Comparison of ENCODE assay signal across 1 mouse cellular context in the genomic region with DNA sequence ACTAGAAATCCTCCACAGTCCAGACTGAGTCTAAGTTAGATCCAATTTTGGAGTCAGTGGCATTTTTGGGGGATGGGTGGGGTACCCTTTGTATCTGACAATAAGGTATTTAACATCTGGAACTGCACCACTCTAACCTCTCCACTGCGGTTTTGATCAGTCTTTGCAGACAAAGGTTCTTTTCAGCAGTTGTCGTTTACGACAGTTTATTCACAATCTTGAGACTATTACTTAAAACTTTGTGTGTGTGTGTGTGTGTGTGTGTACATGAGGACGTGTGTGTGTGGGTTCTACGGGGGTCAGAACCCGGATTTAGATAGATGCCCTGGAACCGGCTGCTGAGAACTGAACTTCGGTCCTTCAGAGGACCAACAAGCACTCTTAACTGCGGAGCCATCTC.
TF ChIP-seq lines count a peak whose summit lies in the region.

No protein-coding gene starts in this region.

TF ChIP-seq in MEL, 35 proteins besides CTCF, POLR2A, EP300 and RAD21 (continued from another document):
- TF ChIP-seq MXI1 (IDR thresholded peaks at IDR 0.05; ENCODE audit: low read depth, low read length) (no peak), TAL1 (IDR thresholded peaks at IDR 0.05; ENCODE audit: low read length) (peak; percentile 69), MYC (IDR thresholded peaks at IDR 0.05; ENCODE audit: low read depth, low read length) (no peak), MAX (IDR thresholded peaks at IDR 0.05; ENCODE audit: low read length) (no peak)
